Mouse (Mus musculus) hindbrain, embryonic 13.5 days (tissue): ENCODE results near the gene Usp32. TPM values are rescaled to one million over a fixed set of nuclear protein-coding genes. Genes with fewer than 3 reads are reported as not detected.
"Not testable (repeated sequence)": the region's sequence is repeated elsewhere in the genome, so short reads cannot be mapped to it uniquely, and the experiment has no call there.

Experiments used
- ATAC-seq: fragments of 200-750 bp; cut with Nextera tagmentation; 2 replicates; pipeline ENCODE4 v1.8.0; 2017; ENCODE audit warnings: moderate TSS enrichment; ENCODE audit not compliant: low FRiP score
- H3K27ac ChIP-seq: fragments of 300-500 bp; sonication (generic); 2 replicates; pipeline ENCODE4 v1.5.1; 2015; ENCODE audit warnings: inconsistent platforms, mild to moderate bottlenecking, moderate library complexity
- H3K27me3 ChIP-seq: fragments of 300-500 bp; sonication (generic); 2 replicates; pipeline ENCODE4 v1.6.1; 2015; ENCODE audit warnings: mild to moderate bottlenecking, inconsistent platforms
- H3K36me3 ChIP-seq: fragments of 300-500 bp; sonication (generic); 2 replicates; pipeline ENCODE4 v1.6.1; 2015; ENCODE audit warnings: mild to moderate bottlenecking, inconsistent platforms
- H3K4me1 ChIP-seq: fragments of 300-500 bp; sonication (generic); replicated peaks from 2 replicates; pipeline ENCODE4 v1.6.1; 2015; ENCODE audit warnings: inconsistent platforms
- H3K4me2 ChIP-seq: fragments of 300-500 bp; sonication (generic); 2 replicates; pipeline ENCODE4 v1.6.1; 2015; ENCODE audit warnings: inconsistent platforms, mild to moderate bottlenecking, moderate library complexity
- H3K4me3 ChIP-seq: fragments of 300-500 bp; sonication (generic); 2 replicates; pipeline ENCODE4 v1.5.1; 2015; ENCODE audit warnings: mild to moderate bottlenecking, inconsistent platforms
- H3K9ac ChIP-seq: fragments of 300-500 bp; sonication (generic); 2 replicates; pipeline ENCODE4 v1.6.1; 2015; ENCODE audit warnings: mild to moderate bottlenecking, inconsistent platforms
- H3K9me3 ChIP-seq: fragments of 300-500 bp; sonication (generic); 2 replicates; pipeline ENCODE4 v1.6.1; 2016; ENCODE audit warnings: inconsistent platforms
- WGBS: fragments of 180-500 bp; shearing (Covaris S2); methylation state at CpG from one replicate; pipeline ENCODE4 v1.1.7; 2015; 5-methylcytosine and 5-hydroxymethylcytosine counted together
- polyA plus RNA-seq: library from polyadenylated mRNA; unstranded; fragments of >200 nt; fragmentation: Nextera tagmentation; extraction: Ambion mirVana; gene quantifications from 2 replicates; pipeline ENCODE4 v1.2.1, GENCODE M21; 2015

Gene Usp32
- polyA plus RNA-seq, 1 experiment from 2014 or later = 13.0 TPM

- no peaks in the 10 kb centered on the region for H3K9me3 ChIP-seq
- H3K4me1 ChIP-seq = no peaks in the 10 kb centered on the region
- H3K36me3 ChIP-seq = no peaks in the 10 kb centered on the region
- no peak overlapping the region for H3K27ac ChIP-seq
- H3K4me3 ChIP-seq = no peak overlapping the region
- H3K27me3 ChIP-seq = no peaks in the 10 kb centered on the region
- ATAC-seq = no peak
- no peak overlapping the region for H3K9ac ChIP-seq
- no peak overlapping the region for H3K4me2 ChIP-seq
These were observed 24.4 kb upstream of the Usp32 start for GRCm38 (mm10) chr11:85164371-85164770.

- H3K4me1 ChIP-seq, H3K4me3 ChIP-seq, H3K27ac ChIP-seq, H3K4me2 ChIP-seq, ATAC-seq, H3K27me3 ChIP-seq, H3K9ac ChIP-seq, H3K9me3 ChIP-seq, H3K36me3 ChIP-seq: not testable (repeated sequence)
- 87% methylated on average over 1 of the region's 1 CpGs for WGBS
These were observed 23.1 kb upstream of the Usp32 start for GRCm38 (mm10) chr11:85163014-85163413.

GRCm38 (mm10) chr11:85157301-85157700, 17.3 kb upstream of the Usp32 start:
- Histone ChIP-seq H3K9ac (no peak overlapping the region), H3K4me2 (no peak overlapping the region), H3K4me1 (no peaks in the 10 kb centered on the region), H3K27me3 (no peaks in the 10 kb centered on the region), H3K4me3 (no peak overlapping the region), H3K9me3 (no peaks in the 10 kb centered on the region), H3K36me3 (no peaks in the 10 kb centered on the region), H3K27ac (no peak overlapping the region)
- no peak for ATAC-seq
- 72% methylated on average over 2 of the region's 2 CpGs for WGBS

- Histone ChIP-seq H3K9ac (no peak overlapping the region), H3K27me3 (no peaks in the 10 kb centered on the region), H3K36me3 (no peaks in the 10 kb centered on the region), H3K9me3 (no peaks in the 10 kb centered on the region), H3K4me3 (no peak overlapping the region), H3K4me1 (no peaks in the 10 kb centered on the region), H3K4me2 (no peak overlapping the region), H3K27ac (no peak overlapping the region)
- no peak for ATAC-seq
- 98% methylated on average over 2 of the region's 2 CpGs for WGBS
These were observed 12.4 kb upstream of the Usp32 start for GRCm38 (mm10) chr11:85152256-85152930.

GRCm38 (mm10) chr11:85138776-85139474, 1.0 kb downstream of the Usp32 start:
- Histone ChIP-seq H3K36me3 (no peaks in the 10 kb centered on the region), H3K4me3 (peak overlapping the region; percentile 81), H3K9ac (peak overlapping the region; percentile 91), H3K27ac (peak overlapping the region; percentile 93), H3K4me2 (peak overlapping the region; percentile 69), H3K27me3 (no peaks in the 10 kb centered on the region), H3K4me1 (peaks cover 20% of the 10 kb centered on the region), H3K9me3 (no peaks in the 10 kb centered on the region)
- 2% methylated on average over 17 of the region's 17 CpGs for WGBS
- ATAC-seq = no peak

GRCm38 (mm10) chr11:85131542-85131941, 8.4 kb downstream of the Usp32 start:
- Histone ChIP-seq H3K36me3 (no peaks in the 10 kb centered on the region), H3K9me3 (no peaks in the 10 kb centered on the region), H3K4me2 (no peak overlapping the region), H3K4me3 (no peak overlapping the region), H3K9ac (no peak overlapping the region), H3K27me3 (no peaks in the 10 kb centered on the region), H3K27ac (no peak overlapping the region), H3K4me1 (no peaks in the 10 kb centered on the region; the same call in 1 of the 2 replicates)
- WGBS = 80% methylated on average over 2 of the region's 2 CpGs
- no peak for ATAC-seq

GRCm38 (mm10) chr11:85128883-85129282, 11.1 kb downstream of the Usp32 start:
- Histone ChIP-seq H3K36me3 (no peaks in the 10 kb centered on the region), H3K4me3 (no peak overlapping the region), H3K4me2 (no peak overlapping the region), H3K27ac (no peak overlapping the region), H3K9me3 (no peaks in the 10 kb centered on the region), H3K4me1 (no peaks in the 10 kb centered on the region), H3K9ac (no peak overlapping the region), H3K27me3 (no peaks in the 10 kb centered on the region)
- WGBS = 94% methylated on average over 1 of the region's 1 CpGs
- ATAC-seq = no peak

GRCm38 (mm10) chr11:85126257-85127102, 13.5 kb downstream of the Usp32 start:
- H3K9me3 ChIP-seq = no peaks in the 10 kb centered on the region
- no peak overlapping the region for H3K4me3 ChIP-seq
- H3K4me2 ChIP-seq = no peak overlapping the region
- WGBS = 93% methylated on average over 2 of the region's 2 CpGs
- H3K27ac ChIP-seq = no peak overlapping the region
- no peak overlapping the region for H3K9ac ChIP-seq
- no peaks in the 10 kb centered on the region for H3K27me3 ChIP-seq
- no peaks in the 10 kb centered on the region for H3K4me1 ChIP-seq
- ATAC-seq = no peak
- H3K36me3 ChIP-seq = no peaks in the 10 kb centered on the region

GRCm38 (mm10) chr11:85123267-85123992, 16.5 kb downstream of the Usp32 start:
- no peaks in the 10 kb centered on the region for H3K27me3 ChIP-seq
- H3K4me3 ChIP-seq = no peak overlapping the region
- no peak overlapping the region for H3K27ac ChIP-seq
- H3K9ac ChIP-seq = no peak overlapping the region
- ATAC-seq = no peak
- H3K36me3 ChIP-seq = no peaks in the 10 kb centered on the region
- H3K9me3 ChIP-seq = no peaks in the 10 kb centered on the region
- 90% methylated on average over 3 of the region's 3 CpGs for WGBS
- H3K4me1 ChIP-seq = no peaks in the 10 kb centered on the region
- no peak overlapping the region for H3K4me2 ChIP-seq

- Histone ChIP-seq H3K27ac (no peak overlapping the region), H3K9me3 (no peaks in the 10 kb centered on the region), H3K36me3 (no peaks in the 10 kb centered on the region), H3K4me1 (no peaks in the 10 kb centered on the region), H3K4me3 (no peak overlapping the region), H3K4me2 (no peak overlapping the region), H3K27me3 (no peaks in the 10 kb centered on the region), H3K9ac (no peak overlapping the region)
- no peak for ATAC-seq
- 63% methylated on average over 1 of the region's 1 CpGs for WGBS
These were observed 17.9 kb downstream of the Usp32 start for GRCm38 (mm10) chr11:85122073-85122472.

- Histone ChIP-seq H3K9ac (no peak overlapping the region), H3K4me2 (no peak overlapping the region), H3K9me3 (no peaks in the 10 kb centered on the region), H3K4me3 (no peak overlapping the region), H3K4me1 (no peaks in the 10 kb centered on the region), H3K27me3 (no peaks in the 10 kb centered on the region), H3K36me3 (no peaks in the 10 kb centered on the region), H3K27ac (no peak overlapping the region)
- ATAC-seq = no peak
These were observed 22.8 kb downstream of the Usp32 start for GRCm38 (mm10) chr11:85117160-85117559.
